Mouse (Mus musculus) E14TG2a.4 (cell line): ENCODE data around the gene Adamts13.

Experiments
- H3K27me3 ChIP-seq: 2 replicates; pipeline ENCODE4 v1.6.1; 2014; ENCODE audit warnings: low read length, control low read depth; ENCODE audit not compliant: insufficient read depth
- H3K36me3 ChIP-seq: 2 replicates; pipeline ENCODE4 v1.6.1; 2014; ENCODE audit warnings: low read length, control low read depth; ENCODE audit not compliant: insufficient read depth
- H3K4me1 ChIP-seq: replicated peaks from 2 replicates; pipeline ENCODE4 v1.6.1; 2014; ENCODE audit warnings: low read depth, low read length, control low read depth
- H3K4me3 ChIP-seq: replicated peaks from 2 replicates; pipeline ENCODE4 v1.5.1; 2014; ENCODE audit warnings: mild to moderate bottlenecking, low read length
- H3K9me3 ChIP-seq: 2 replicates; pipeline ENCODE4 v1.6.1; 2014; ENCODE audit warnings: low read length, control low read depth
- CTCF ChIP-seq: conservative IDR thresholded peaks from 2 replicates; pipeline ENCODE4 v1.5.1; 2014; ENCODE audit warnings: low read length
- NANOG ChIP-seq: IDR thresholded peaks from 2 replicates; pipeline ENCODE4 v1.6.1; 2014; ENCODE audit warnings: borderline replicate concordance, low read length, mixed read lengths
- POU5F1 ChIP-seq: IDR thresholded peaks from 2 replicates; pipeline ENCODE4 v1.6.1; 2014; ENCODE audit warnings: low read length, borderline replicate concordance

The Adamts13 gene

DNA sequence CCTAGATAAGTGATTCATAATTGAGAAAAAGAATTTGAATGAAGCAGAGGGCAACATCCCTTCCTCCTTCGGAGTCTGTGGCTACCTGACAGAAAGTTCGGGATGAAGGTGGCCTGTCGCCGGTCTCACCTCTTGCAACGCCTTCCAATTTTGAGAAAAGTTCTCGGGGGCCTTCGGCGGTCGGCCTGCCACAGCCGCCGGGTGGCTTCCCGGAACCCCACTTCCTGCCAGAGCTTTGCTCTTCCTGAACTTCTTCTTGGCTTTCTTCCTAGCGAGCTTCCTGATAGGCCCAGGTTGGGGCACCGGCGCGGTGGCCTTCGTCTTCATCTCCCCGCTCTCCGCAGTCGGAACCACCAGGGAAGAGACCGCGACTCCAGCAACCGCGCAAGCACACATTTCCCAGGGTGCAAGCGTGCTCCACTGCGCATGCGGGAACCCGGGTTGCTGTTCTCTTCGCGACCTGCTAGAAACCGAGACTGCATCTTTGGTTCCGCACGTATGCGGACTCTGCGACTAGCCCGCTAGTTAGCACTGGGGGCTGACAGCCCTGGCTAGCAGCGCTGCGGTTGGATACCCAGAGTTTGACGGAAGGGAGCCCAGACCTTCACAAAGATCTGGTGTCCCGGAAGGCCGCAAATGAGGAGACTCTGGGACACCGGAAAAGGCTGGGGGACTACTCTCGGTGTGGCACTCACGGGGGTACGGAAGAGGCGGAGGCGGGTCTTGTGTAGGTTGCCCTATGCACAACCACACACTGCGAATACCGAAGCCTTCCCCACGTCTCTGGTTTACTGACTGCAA lies 9.1 kb upstream of the Adamts13 start, which contains the start of gene Rexo4:
Rexo4 (minus strand) TSS at position 464 of the 801 bp plus-strand sequence.
- Histone ChIP-seq H3K27me3 (no peaks in the 10 kb centered on the region), H3K9me3 (no peaks in the 10 kb centered on the region), H3K4me3 (peak within 1 kb of the TSS; percentile 93), H3K36me3 (peaks cover 38% of the 10 kb centered on the region), H3K4me1 (peaks cover 39% of the 10 kb centered on the region)
- TF ChIP-seq NANOG (no peak), CTCF (no peak), POU5F1 (peak; percentile 88)

DNA sequence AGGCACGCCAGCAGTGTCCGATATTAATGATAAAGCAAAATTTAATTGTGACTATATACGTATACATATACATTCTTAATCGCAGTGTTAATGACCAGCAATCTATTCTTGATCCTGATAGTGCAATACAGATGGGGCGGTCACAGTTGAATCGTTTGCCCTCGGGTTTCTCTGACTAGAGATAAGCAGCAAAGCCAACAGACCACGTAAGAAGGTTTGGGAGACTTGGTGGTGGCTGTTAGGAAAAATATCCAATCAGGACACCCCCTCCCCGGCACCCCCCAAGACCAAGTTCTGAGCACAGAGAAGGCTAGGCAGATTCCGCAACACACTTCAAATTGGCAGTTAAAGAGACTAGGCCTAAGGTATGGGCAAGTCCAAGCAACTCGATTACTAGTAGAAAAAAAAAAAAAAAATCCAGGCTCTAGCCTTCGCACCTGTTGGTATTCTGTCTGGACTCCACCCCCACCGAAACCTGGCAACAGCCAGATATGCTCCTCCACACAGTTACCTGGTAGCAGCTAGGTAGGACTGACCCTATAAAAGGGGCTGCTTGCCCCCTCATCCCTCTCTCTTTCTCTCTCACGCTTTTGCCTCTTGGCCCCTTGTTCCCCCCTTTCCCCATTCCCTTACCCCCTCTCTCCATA lies 8.4 kb upstream of the Adamts13 start:
- peaks cover 34% of the 10 kb centered on the region for H3K36me3 ChIP-seq
- H3K27me3 ChIP-seq = no peaks in the 10 kb centered on the region
- peak overlapping the region; percentile 93 for H3K4me3 ChIP-seq
- peaks cover 39% of the 10 kb centered on the region for H3K4me1 ChIP-seq
- H3K9me3 ChIP-seq = no peaks in the 10 kb centered on the region
- TF ChIP-seq CTCF (no peak), POU5F1 (no peak), NANOG (no peak)

GRCm38 (mm10) chr2:26967262-26967661 lies 6.0 kb upstream of the Adamts13 start:
- no peak for TF ChIP-seq NANOG
- TF ChIP-seq CTCF = peak; percentile 84
- Histone ChIP-seq H3K36me3 (peaks cover 9% of the 10 kb centered on the region), H3K4me3 (no peak overlapping the region), H3K27me3 (no peaks in the 10 kb centered on the region), H3K9me3 (no peaks in the 10 kb centered on the region), H3K4me1 (peaks cover 23% of the 10 kb centered on the region)

DNA sequence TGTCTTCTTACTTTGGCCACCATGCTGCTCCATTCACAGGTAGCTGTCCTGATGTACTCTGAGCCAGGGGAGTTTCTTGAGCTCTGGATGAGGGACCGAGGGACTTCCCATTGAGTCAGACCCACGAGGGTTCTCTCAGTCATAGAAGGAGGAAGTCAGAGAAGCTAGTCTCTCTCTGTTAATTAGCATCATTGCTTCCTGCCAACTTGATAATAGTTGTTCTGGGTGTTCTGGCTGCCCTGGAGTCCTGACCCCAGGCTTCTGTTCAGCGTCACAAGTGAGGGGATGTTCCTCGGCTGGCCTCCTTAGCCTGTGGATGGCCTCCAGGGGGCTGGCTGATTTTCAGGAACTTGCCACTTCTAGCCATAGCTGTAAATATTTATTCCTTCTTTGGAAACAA lies 744 bp downstream of the Adamts13 start:
- Histone ChIP-seq H3K4me3 (no peak overlapping the region), H3K36me3 (no peaks in the 10 kb centered on the region), H3K4me1 (no peaks in the 10 kb centered on the region), H3K9me3 (no peaks in the 10 kb centered on the region), H3K27me3 (peaks cover 6% of the 10 kb centered on the region)
- TF ChIP-seq POU5F1 (no peak), CTCF (no peak), NANOG (no peak)

- Histone ChIP-seq H3K27me3 (peaks cover 6% of the 10 kb centered on the region; the same call in 1 of the 2 replicates), H3K4me1 (0 out of 2 replicates have a peak, but pooled peaks cover 7% of the 10 kb centered on the region), H3K36me3 (no peaks in the 10 kb centered on the region), H3K4me3 (no peak overlapping the region), H3K9me3 (no peaks in the 10 kb centered on the region)
- TF ChIP-seq POU5F1 (no peak), CTCF (no peak), NANOG (no peak)
Observed at GRCm38 (mm10) chr2:26980361-26980760, 7.1 kb downstream of the Adamts13 start.

DNA sequence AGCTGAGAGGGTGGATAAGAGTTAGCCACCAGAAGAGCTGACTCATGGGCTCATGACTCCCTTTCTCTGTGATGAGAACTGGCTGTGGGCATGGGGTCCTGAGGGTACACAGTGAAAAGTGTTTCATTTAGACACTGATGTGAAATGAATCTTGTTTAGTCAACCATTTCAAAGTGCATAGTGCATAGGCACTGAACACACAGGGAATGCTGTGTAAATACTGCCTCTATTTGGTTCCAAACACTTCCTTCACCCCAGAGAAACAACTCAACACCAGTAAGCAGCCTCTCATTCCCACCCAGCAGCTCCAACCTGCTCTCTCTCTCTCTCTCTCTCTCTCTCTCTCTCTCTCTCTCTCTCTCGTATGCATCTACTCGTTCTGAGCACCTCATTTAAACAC lies 11.0 kb downstream of the Adamts13 start:
- no peak overlapping the region for H3K4me3 ChIP-seq
- H3K9me3 ChIP-seq = no peaks in the 10 kb centered on the region
- H3K4me1 ChIP-seq = 0 out of 2 replicates have a peak, but pooled peaks cover 7% of the 10 kb centered on the region
- no peaks in the 10 kb centered on the region for H3K36me3 ChIP-seq
- 0 out of 2 replicates have a peak, but pooled peaks cover 6% of the 10 kb centered on the region for H3K27me3 ChIP-seq
- no peak for TF ChIP-seq NANOG
- no peak for TF ChIP-seq POU5F1
- TF ChIP-seq CTCF = no peak

DNA sequence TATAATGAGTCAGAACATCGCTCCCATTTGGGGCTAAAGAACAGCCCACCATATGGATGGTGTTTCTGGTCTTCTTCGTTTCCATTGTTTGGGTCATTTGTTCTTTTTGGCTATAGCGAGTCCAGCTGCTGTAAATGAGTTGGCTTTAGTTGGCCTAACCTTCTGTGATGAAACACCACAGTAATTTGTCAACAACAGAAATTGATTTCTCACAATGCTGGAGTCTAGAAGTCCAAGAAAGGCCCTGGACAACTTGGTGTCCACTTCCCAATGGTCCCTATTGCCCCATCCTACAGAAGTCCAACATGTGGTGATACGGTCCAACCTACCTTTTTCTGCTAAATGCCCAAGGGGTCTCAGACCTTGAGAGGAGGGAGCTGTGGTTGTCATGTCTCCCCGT lies 11.4 kb downstream of the Adamts13 start:
- H3K4me3 ChIP-seq = no peak overlapping the region
- no peak for TF ChIP-seq NANOG
- no peak for TF ChIP-seq CTCF
- 0 out of 2 replicates have a peak, but pooled peaks cover 6% of the 10 kb centered on the region for H3K27me3 ChIP-seq

DNA sequence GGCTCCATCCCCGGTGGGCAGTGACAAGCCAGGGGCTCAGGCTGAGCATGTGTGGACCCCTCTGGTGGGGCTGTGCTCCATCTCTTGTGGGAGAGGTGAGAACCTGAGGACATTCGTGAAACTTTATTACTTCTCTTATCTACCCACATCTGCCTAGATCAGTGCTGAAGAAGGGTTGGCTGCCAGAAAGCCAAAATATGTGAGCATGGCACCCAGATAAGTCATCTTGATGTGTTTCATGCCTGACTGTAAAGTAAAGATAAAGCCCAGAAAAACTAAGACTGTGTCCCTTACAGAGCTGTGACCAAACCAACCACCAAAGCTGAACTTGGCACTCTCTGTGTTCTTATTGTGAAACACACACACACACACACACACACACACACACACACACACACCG lies 20.7 kb downstream of the Adamts13 start:
- Histone ChIP-seq H3K4me1 (no peaks in the 10 kb centered on the region), H3K27me3 (no peaks in the 10 kb centered on the region), H3K4me3 (no peak overlapping the region), H3K36me3 (no peaks in the 10 kb centered on the region), H3K9me3 (no peaks in the 10 kb centered on the region)
- no peak for TF ChIP-seq POU5F1
- no peak for TF ChIP-seq CTCF

More for the DNA sequence above, 11.4 kb downstream of the Adamts13 start:
- Histone ChIP-seq H3K36me3 (no peaks in the 10 kb centered on the region), H3K9me3 (no peaks in the 10 kb centered on the region), H3K4me1 (0 out of 2 replicates have a peak, but pooled peaks cover 7% of the 10 kb centered on the region)

GRCm38 (mm10) chr2:26997498-26997897 lies 24.3 kb downstream of the Adamts13 start:
- Histone ChIP-seq H3K27me3 (no peaks in the 10 kb centered on the region), H3K4me1 (no peaks in the 10 kb centered on the region), H3K9me3 (no peaks in the 10 kb centered on the region), H3K36me3 (no peaks in the 10 kb centered on the region), H3K4me3 (no peak overlapping the region)
- TF ChIP-seq POU5F1 (no peak), CTCF (0 out of 2 replicates have a peak, but pooled peaks have one; percentile 6)
